8 mouse cellular contexts compared by ENCODE assay signal in genomic region chr5:115543509-115544253, GRCm38 (mm10). TPM values are rescaled to one million over a fixed set of nuclear protein-coding genes. Genes with fewer than 3 reads are reported as not detected.
A peak's percentile ranks its signal among the peaks of the same experiment; 100 is the strongest.
DNase-seq lines count a peak whose midpoint lies in the region; ATAC-seq and TF ChIP-seq lines count a peak whose summit lies in the region.

No protein-coding gene starts in this region.

- no peak for TF ChIP-seq EP300 in heart, postnatal 0 days (IDR thresholded peaks at IDR 0.05; ENCODE audit: low read depth)
- peak; percentile 36; the same call in 1 of the 2 replicates for TF ChIP-seq EP300 in liver, postnatal 0 days (IDR thresholded peaks at IDR 0.05; ENCODE audit: low read depth)

- WGBS in neural tube, embryonic 12.5 days: 66% methylated on average over 17 of the region's 17 CpGs
- 48% methylated on average over 16 of the region's 17 CpGs for WGBS in embryonic facial prominence, embryonic 12.5 days
- 14% methylated on average over 17 of the region's 17 CpGs for WGBS in heart, postnatal 0 days
- 20% methylated on average over 17 of the region's 17 CpGs for WGBS in liver, postnatal 0 days (ENCODE audit: insufficient replicate concordance)
- WGBS in neural tube, embryonic 14.5 days: 54% methylated on average over 17 of the region's 17 CpGs

- 0 out of 2 replicates have a peak overlapping the region, but pooled peaks have one; percentile 21 for H3K4me2 ChIP-seq in neural tube, embryonic 12.5 days (replicated peaks)
- peak overlapping the region; percentile 21; the same call in 1 of the 2 replicates for H3K4me2 ChIP-seq in embryonic facial prominence, embryonic 12.5 days (replicated peaks)
- H3K4me2 ChIP-seq in heart, postnatal 0 days (ENCODE audit: low read depth, low read length): peak overlapping the region; percentile 42
- peak overlapping the region; percentile 73 for H3K4me2 ChIP-seq in liver, postnatal 0 days (ENCODE audit: low read depth, low read length)
- peak overlapping the region; percentile 8; the same call in 1 of the 2 replicates for H3K4me2 ChIP-seq in neural tube, embryonic 14.5 days (ENCODE audit: low read depth, low read length)

- no peak overlapping the region for H3K27ac ChIP-seq in neural tube, embryonic 12.5 days
- H3K27ac ChIP-seq in embryonic facial prominence, embryonic 12.5 days: peak overlapping the region; percentile 67
- peak overlapping the region; percentile 82 for H3K27ac ChIP-seq in heart, postnatal 0 days (ENCODE audit: low read depth)
- H3K27ac ChIP-seq in liver, postnatal 0 days (ENCODE audit: low read depth): peak overlapping the region; percentile 95
- no peak overlapping the region for H3K27ac ChIP-seq in neural tube, embryonic 14.5 days (ENCODE audit: low read depth, low read length)

- no peak overlapping the region for H3K4me3 ChIP-seq in neural tube, embryonic 12.5 days
- no peak overlapping the region for H3K4me3 ChIP-seq in embryonic facial prominence, embryonic 12.5 days
- no peak overlapping the region for H3K4me3 ChIP-seq in heart, postnatal 0 days (ENCODE audit: low read depth, low read length)
- H3K4me3 ChIP-seq in liver, postnatal 0 days (ENCODE audit: low read depth, low read length): peak overlapping the region; percentile 39
- H3K4me3 ChIP-seq in neural tube, embryonic 14.5 days (ENCODE audit: low read depth, low read length): no peak overlapping the region

- H3K9me3 ChIP-seq in neural tube, embryonic 12.5 days: no peaks in the 10 kb centered on the region
- H3K9me3 ChIP-seq in embryonic facial prominence, embryonic 12.5 days: no peaks in the 10 kb centered on the region
- no peaks in the 10 kb centered on the region for H3K9me3 ChIP-seq in heart, postnatal 0 days (replicated peaks; ENCODE audit: control insufficient read depth, low read length)
- no peaks in the 10 kb centered on the region for H3K9me3 ChIP-seq in liver, postnatal 0 days (ENCODE audit: low read length)
- no peaks in the 10 kb centered on the region for H3K9me3 ChIP-seq in neural tube, embryonic 14.5 days (ENCODE audit: control insufficient read depth, low read length)

- H3K36me3 ChIP-seq in neural tube, embryonic 12.5 days: peaks cover 20% of the 10 kb centered on the region
- H3K36me3 ChIP-seq in embryonic facial prominence, embryonic 12.5 days: peaks cover 34% of the 10 kb centered on the region
- peaks cover 39% of the 10 kb centered on the region for H3K36me3 ChIP-seq in heart, postnatal 0 days (replicated peaks; ENCODE audit: control insufficient read depth, insufficient read depth, low read length)
- H3K36me3 ChIP-seq in liver, postnatal 0 days (replicated peaks; ENCODE audit: insufficient read depth, low read length): peaks cover 37% of the 10 kb centered on the region
- H3K36me3 ChIP-seq in neural tube, embryonic 14.5 days (ENCODE audit: control insufficient read depth, insufficient read depth, low read length): peaks cover 9% of the 10 kb centered on the region; the same call in 1 of the 2 replicates

- H3K9ac ChIP-seq in neural tube, embryonic 12.5 days: 0 out of 2 replicates have a peak overlapping the region, but pooled peaks have one; percentile 13
- no peak overlapping the region for H3K9ac ChIP-seq in embryonic facial prominence, embryonic 12.5 days
- peak overlapping the region; percentile 8; the same call in 1 of the 2 replicates for H3K9ac ChIP-seq in heart, postnatal 0 days (replicated peaks; ENCODE audit: low read depth, low read length)
- peak overlapping the region; percentile 54 for H3K9ac ChIP-seq in liver, postnatal 0 days (replicated peaks)
- 0 out of 2 replicates have a peak overlapping the region, but pooled peaks have one; percentile 1 for H3K9ac ChIP-seq in neural tube, embryonic 14.5 days (replicated peaks; ENCODE audit: low read depth, low read length)

- no peak for DNase-seq in neural tube, embryonic 10.5 days (ENCODE audit: extremely low spot score, low spot score)
- peak; percentile 72 for DNase-seq in heart, postnatal 0 days (ENCODE audit: low spot score)
- DNase-seq in kidney, postnatal 25 days: peak; percentile 83 to 96
- peak; percentile 81 for DNase-seq in liver, postnatal 0 days
- no peak for DNase-seq in spleen, postnatal 14 days (ENCODE audit: low spot score in 2 of 2)

- no peak for TF ChIP-seq CTCF in heart, postnatal 0 days (IDR thresholded peaks at IDR 0.05; ENCODE audit: low read depth)
- TF ChIP-seq CTCF in liver, postnatal 0 days (IDR thresholded peaks at IDR 0.05; ENCODE audit: low read depth): no peak

- no peak for ATAC-seq in neural tube, embryonic 12.5 days (ENCODE audit: low FRiP score, low read depth)
- peak; percentile 53; the same call in 1 of the 2 replicates for ATAC-seq in embryonic facial prominence, embryonic 12.5 days (ENCODE audit: insufficient number of reproducible peaks, insufficient read depth, low FRiP score, low TSS enrichment)
- ATAC-seq in heart, postnatal 0 days (ENCODE audit: insufficient read depth, low read depth): peak; percentile 82
- peak; percentile 90 for ATAC-seq in liver, postnatal 0 days
- ATAC-seq in neural tube, embryonic 14.5 days (ENCODE audit: low read depth): peak; percentile 70; the same call in 1 of the 2 replicates

- H3K27me3 ChIP-seq in neural tube, embryonic 12.5 days (replicated peaks): no peaks in the 10 kb centered on the region
- no peaks in the 10 kb centered on the region for H3K27me3 ChIP-seq in embryonic facial prominence, embryonic 12.5 days
- no peaks in the 10 kb centered on the region for H3K27me3 ChIP-seq in heart, postnatal 0 days (ENCODE audit: control insufficient read depth, insufficient read depth, low read length)
- no peaks in the 10 kb centered on the region for H3K27me3 ChIP-seq in liver, postnatal 0 days (ENCODE audit: insufficient read depth, low read length)
- no peaks in the 10 kb centered on the region for H3K27me3 ChIP-seq in neural tube, embryonic 14.5 days (ENCODE audit: control insufficient read depth, insufficient read depth, low read length)

- peaks cover 26% of the 10 kb centered on the region for H3K4me1 ChIP-seq in neural tube, embryonic 12.5 days
- peaks cover 42% of the 10 kb centered on the region for H3K4me1 ChIP-seq in embryonic facial prominence, embryonic 12.5 days
- H3K4me1 ChIP-seq in heart, postnatal 0 days (ENCODE audit: control insufficient read depth, insufficient read depth): peaks cover 21% of the 10 kb centered on the region
- peaks cover 44% of the 10 kb centered on the region for H3K4me1 ChIP-seq in liver, postnatal 0 days (ENCODE audit: insufficient read depth)
- H3K4me1 ChIP-seq in neural tube, embryonic 14.5 days (ENCODE audit: control insufficient read depth, insufficient read depth, low read length): 0 out of 2 replicates have a peak, but pooled peaks cover 15% of the 10 kb centered on the region

RNA-seq across cellular contexts. Expression of gene Rplp0, which starts 15.6 kb away (rescaled TPM):
- polyA plus RNA-seq in neural tube, embryonic 12.5 days (2016; fragmentation: Nextera tagmentation; extraction: Ambion mirVana): 843 and 890 TPM in 2 replicates
- 1,232 and 1,233 TPM in 2 replicates for polyA plus RNA-seq in embryonic facial prominence, embryonic 12.5 days (2016; fragmentation: Nextera tagmentation; extraction: Ambion mirVana)
- 2,397 and 2,522 TPM in 2 replicates for total RNA-seq in heart, postnatal 0 days (2014; rRNA removed; ENCODE audit: low replicate concordance)
- 877 and 933 TPM in 2 replicates for polyA plus RNA-seq in heart, postnatal 0 days (2015; fragmentation: Nextera tagmentation; extraction: Ambion mirVana)
- 793 and 822 TPM in 2 replicates for polyA plus RNA-seq in liver, postnatal 0 days (2015; fragmentation: Nextera tagmentation; extraction: Ambion mirVana)
- 903 and 934 TPM in 2 replicates for polyA plus RNA-seq in neural tube, embryonic 14.5 days (2014; fragmentation: Nextera tagmentation; extraction: Ambion mirVana)

RNA-seq across cellular contexts. Expression of gene Gcn1l1, which starts 21.4 kb away (rescaled TPM):
- polyA plus RNA-seq in neural tube, embryonic 12.5 days (2016; fragmentation: Nextera tagmentation; extraction: Ambion mirVana): 47.1 and 51.9 TPM in 2 replicates
- 56.1 and 57.9 TPM in 2 replicates for polyA plus RNA-seq in embryonic facial prominence, embryonic 12.5 days (2016; fragmentation: Nextera tagmentation; extraction: Ambion mirVana)
- total RNA-seq in heart, postnatal 0 days (2014; rRNA removed; ENCODE audit: low replicate concordance): 38.3 and 42.8 TPM in 2 replicates
- 12.9 and 13.6 TPM in 2 replicates for polyA plus RNA-seq in heart, postnatal 0 days (2015; fragmentation: Nextera tagmentation; extraction: Ambion mirVana)
- 7.7 and 10.3 TPM in 2 replicates for polyA plus RNA-seq in liver, postnatal 0 days (2015; fragmentation: Nextera tagmentation; extraction: Ambion mirVana)
- 41.9 and 45.2 TPM in 2 replicates for polyA plus RNA-seq in neural tube, embryonic 14.5 days (2014; fragmentation: Nextera tagmentation; extraction: Ambion mirVana)

RNA-seq across cellular contexts. Expression of gene Pxn, which starts 37.2 kb away (rescaled TPM):
- 29.4 and 33.5 TPM in 2 replicates for polyA plus RNA-seq in neural tube, embryonic 12.5 days (2016; fragmentation: Nextera tagmentation; extraction: Ambion mirVana)
- polyA plus RNA-seq in embryonic facial prominence, embryonic 12.5 days (2016; fragmentation: Nextera tagmentation; extraction: Ambion mirVana): 46.8 and 47.1 TPM in 2 replicates
- total RNA-seq in heart, postnatal 0 days (2014; rRNA removed; ENCODE audit: low replicate concordance): 66.6 and 68.8 TPM in 2 replicates
- 19.3 and 19.9 TPM in 2 replicates for polyA plus RNA-seq in heart, postnatal 0 days (2015; fragmentation: Nextera tagmentation; extraction: Ambion mirVana)
- 14.9 and 16.3 TPM in 2 replicates for polyA plus RNA-seq in liver, postnatal 0 days (2015; fragmentation: Nextera tagmentation; extraction: Ambion mirVana)
- 8.5 and 11.1 TPM in 2 replicates for polyA plus RNA-seq in neural tube, embryonic 14.5 days (2014; fragmentation: Nextera tagmentation; extraction: Ambion mirVana)

RNA-seq across cellular contexts. Expression of gene Sirt4, which starts 59.2 kb away (rescaled TPM):
- 23.8 and 24.9 TPM in 2 replicates for polyA plus RNA-seq in neural tube, embryonic 12.5 days (2016; fragmentation: Nextera tagmentation; extraction: Ambion mirVana)
- 23.2 and 25.9 TPM in 2 replicates for polyA plus RNA-seq in embryonic facial prominence, embryonic 12.5 days (2016; fragmentation: Nextera tagmentation; extraction: Ambion mirVana)
- 13.8 and 29.0 TPM in 2 replicates for total RNA-seq in heart, postnatal 0 days (2014; rRNA removed; ENCODE audit: low replicate concordance)
- polyA plus RNA-seq in heart, postnatal 0 days (2015; fragmentation: Nextera tagmentation; extraction: Ambion mirVana): 14.5 and 15.4 TPM in 2 replicates
- polyA plus RNA-seq in liver, postnatal 0 days (2015; fragmentation: Nextera tagmentation; extraction: Ambion mirVana): 3.5 and 3.9 TPM in 2 replicates
- polyA plus RNA-seq in neural tube, embryonic 14.5 days (2014; fragmentation: Nextera tagmentation; extraction: Ambion mirVana): 26.0 and 32.6 TPM in 2 replicates

Comparison
In these comparisons a context has a peak if more than half of its experiments do, and no peak if none do; other contexts are left out.
1. H3K27ac ChIP-seq: peak in embryonic facial prominence, embryonic 12.5 days (single experiment), heart, postnatal 0 days (single experiment) and liver, postnatal 0 days (single experiment); none in neural tube, embryonic 12.5 days (single experiment) and neural tube, embryonic 14.5 days (single experiment).
2. H3K4me2 ChIP-seq: peak in every context shown above with its lines; median percentile 73 in liver, postnatal 0 days; 42 in heart, postnatal 0 days; 21 in neural tube, embryonic 12.5 days; 21 in embryonic facial prominence, embryonic 12.5 days; 8 in neural tube, embryonic 14.5 days.
3. DNase-seq: peak in heart, postnatal 0 days (single experiment), kidney, postnatal 25 days (2 of 2) and liver, postnatal 0 days (single experiment); none in neural tube, embryonic 10.5 days (single experiment) and spleen, postnatal 14 days (0 of 2).